Mouse (Mus musculus) T-helper 2 cell (primary cell): ENCODE measurements around the gene Tmem128.

Experiments
- in situ Hi-C: fragments of 300-600 bp; cut with MboI, MseI; formaldehyde crosslinking; loops from one replicate; pipeline ENCODE4 v1.15.1; 2025; ENCODE audit warnings: high pct_unique_total_duplicates

Tmem128 gene

DNA sequence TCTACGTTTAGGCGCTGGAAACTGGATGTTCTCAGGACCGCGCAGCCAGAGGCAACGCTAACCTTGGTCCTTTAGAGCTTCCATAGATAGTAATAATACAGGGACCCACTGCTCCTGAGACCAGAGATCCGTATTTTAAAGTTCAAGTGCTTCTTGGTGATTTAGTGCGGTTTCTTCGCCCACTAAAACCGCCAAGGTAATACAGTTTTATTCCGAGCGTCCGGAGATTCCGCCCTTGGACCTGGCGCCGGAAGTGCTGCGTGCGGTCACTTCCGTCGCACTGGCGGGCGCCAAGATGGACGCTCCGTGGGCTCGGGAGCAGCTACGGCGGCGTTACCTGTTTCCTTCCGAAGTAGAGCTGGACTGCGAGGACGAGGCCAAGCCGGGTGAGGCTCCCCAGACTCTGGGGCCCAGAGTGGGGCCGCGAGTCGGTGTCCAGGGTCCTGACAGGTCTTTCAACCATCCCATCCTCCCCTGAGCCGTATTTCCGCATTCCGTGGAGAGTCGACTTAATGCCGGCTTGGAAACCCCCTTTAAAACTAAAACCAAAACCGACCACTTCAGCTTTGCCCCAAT, at the start of gene Tmem128:
Tmem128 (plus strand) TSS at position 79 of the 576 bp plus-strand sequence.
- in situ Hi-C loops: loop anchor here (10.0 kb wide), 1 partner anchor 1725 kb away; no protein-coding TSS in a partner anchor

DNA sequence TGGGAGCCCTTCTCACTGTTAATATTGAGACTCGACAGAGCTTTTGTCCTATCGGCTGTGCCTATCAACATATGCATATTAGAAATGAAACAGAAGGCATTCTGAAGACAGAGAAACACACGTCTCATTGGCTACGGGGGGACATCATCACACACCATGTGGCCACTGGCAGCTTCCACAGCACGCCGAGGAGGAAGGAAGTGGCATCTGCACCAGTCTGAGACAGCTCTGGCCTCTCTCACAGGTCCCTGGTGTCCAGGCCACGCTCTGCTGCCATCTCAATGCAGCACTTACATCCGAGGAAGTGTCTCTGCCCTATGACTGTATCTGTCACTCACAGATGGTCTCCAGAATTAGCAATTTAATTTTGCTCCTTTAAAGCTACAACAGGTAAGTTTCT, 48.3 kb upstream of the Tmem128 start:
- in situ Hi-C loops: no loop called here

DNA sequence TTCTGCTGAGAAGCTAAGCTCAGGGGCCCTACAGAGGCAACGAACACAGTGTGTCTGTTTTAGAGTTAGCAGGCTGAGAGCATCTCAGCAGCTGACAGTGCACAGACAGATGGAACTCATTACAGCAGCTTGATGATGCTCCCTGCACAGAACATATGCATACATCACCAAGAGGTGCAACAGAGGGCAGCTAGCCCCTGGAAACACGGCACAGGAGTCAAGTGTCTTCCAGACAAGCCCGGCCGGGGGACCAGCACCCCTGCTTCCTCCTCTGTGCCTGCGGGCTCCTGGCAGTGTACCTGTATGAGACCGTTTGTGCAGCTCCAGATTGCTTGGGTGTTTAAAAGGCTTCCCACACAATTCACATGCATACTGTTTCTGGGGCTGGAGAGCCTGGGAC, 47.0 kb upstream of the Tmem128 start:
- in situ Hi-C loops: no loop called here

DNA sequence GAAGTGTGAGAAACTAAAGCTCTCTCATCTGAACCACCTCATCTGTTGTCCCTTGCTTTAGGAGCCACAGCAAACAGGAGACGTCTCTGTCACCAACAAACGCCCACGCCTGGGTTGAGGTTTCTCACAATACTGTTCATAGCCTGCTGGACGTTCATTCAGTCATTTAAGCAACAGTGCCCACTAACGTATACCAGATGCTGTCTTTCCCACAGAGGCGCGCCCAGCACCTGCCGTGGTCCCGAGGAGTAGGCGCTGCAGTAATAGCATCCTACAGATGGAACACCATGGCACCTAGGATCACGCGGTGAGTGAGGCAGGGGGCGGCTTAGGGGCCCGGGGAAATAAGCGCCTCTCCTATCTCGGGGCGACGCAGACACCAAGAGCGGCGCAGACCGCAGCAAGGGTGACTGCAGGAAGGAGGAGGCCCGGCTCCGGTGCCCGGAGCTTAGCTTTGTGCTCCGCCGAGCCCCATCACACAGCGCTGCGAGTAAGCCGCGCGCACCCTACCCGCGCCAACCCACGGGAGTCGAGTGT, 40.1 kb upstream of the Tmem128 start:
- in situ Hi-C loops: loop anchor here (10.0 kb wide), 1 partner anchor 1175 kb away; no protein-coding TSS in a partner anchor

DNA sequence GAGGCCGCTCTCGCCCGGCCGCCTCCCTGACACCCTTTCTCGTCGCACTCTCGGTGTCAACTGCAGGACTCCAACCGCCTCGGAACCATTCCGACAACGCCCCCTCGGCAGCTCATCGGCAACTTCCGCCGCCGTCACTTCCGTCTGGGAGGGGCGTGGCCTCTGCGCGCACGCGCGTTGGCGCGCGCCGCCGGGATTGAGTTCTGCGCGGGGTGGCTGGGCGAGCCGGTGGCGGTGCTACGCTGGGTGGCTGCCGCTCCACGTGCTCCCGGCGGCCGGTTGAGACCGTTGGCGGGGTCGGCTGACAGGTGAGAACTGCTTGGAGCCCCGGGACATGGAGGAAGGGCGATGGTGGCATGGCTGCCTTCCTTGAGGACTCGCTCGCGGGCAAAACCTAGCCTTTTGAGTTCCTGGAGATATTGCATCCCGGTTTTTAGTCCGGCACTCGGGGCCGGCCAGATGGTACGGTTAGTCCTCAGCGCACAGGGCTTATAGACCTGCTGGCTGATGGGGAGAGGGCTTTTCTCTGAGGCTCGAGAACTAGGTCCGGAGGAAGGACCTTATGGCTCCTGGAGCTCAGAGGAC, 39.6 kb upstream of the Tmem128 start, which contains the start of the genes Zbtb49 and Lyar:
Zbtb49 (minus strand) TSS at position 130 of the 585 bp plus-strand sequence.
Lyar (plus strand) TSS at position 143 of the 585 bp plus-strand sequence.
- in situ Hi-C loops: loop anchor here (10.0 kb wide), 1 partner anchor 1176 kb away; no protein-coding TSS in a partner anchor

DNA sequence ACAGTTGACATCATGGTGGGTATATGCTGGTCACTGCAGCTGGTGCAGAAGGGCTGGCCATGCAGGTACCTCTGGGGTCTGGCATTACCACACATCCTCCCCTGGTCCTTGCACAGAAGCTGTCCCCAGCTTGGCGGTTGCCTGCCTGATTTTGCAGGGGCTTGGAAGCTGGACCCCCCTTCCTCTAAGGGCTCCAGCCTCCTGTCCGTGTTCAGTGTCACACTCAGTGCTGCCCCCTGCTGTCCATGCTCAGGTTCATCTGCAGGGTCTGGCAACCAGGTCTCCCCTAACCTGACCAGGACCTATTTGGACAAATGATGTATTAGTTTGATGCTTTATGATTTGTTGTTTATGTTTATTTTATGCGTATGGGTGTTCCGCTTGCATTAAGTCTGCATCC, 24.6 kb upstream of the Tmem128 start:
- in situ Hi-C loops: no loop called here

DNA sequence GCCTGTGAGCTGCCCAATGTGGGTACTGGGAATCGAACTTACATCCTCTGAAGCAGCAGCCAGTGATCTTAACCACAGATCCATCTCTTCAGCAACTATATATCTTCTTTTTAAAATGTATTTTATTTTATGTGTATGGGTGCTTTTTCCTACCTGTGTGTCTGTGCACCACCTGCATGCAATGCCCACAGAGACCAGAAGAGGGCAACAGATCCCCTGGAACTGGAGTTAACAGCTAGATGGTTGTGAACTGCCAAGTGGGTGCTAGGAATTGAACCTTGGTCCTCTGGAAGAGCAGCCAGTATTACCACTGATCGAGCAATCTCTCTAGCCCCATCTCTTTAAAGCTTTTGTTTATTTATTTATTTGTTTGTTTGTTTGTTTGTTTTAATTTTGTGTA, 23.4 kb upstream of the Tmem128 start:
- in situ Hi-C loops: no loop called here

DNA sequence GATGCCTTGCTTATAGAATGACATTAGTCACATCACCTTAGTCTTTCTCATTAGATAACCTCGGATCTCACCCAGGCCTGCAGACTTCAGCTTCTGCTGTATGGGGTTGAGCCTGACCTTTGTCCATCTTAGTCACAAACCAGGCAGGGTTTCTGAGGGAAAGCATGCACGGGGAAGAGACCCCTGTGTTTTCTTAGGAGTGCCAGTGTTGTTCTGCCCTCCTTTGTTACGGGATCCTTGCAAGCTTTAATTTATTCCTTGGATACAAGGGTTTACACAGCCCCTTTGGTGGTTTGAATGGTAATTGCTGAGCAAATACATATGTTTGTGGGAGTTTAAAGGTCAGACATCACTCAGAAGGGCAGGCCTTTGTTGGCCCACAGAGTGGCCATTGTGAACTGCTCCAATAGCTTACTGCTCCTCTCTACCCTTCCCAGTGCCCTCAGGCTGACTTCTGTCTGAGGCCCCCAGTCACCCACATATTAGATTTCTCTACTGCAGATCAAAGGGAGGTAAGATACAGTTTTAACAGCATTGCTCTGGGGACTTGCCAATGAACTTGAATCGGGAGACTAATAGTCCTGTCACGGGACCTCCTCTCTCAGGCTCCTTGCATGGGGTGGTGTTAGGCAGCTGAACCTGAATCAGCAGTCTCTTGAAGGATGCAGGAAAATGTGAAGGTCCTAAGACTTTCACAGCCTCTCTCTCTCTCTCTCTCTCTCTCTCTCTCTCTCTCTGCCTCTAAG, 19.1 kb upstream of the Tmem128 start:
- in situ Hi-C loops: no loop called here

DNA sequence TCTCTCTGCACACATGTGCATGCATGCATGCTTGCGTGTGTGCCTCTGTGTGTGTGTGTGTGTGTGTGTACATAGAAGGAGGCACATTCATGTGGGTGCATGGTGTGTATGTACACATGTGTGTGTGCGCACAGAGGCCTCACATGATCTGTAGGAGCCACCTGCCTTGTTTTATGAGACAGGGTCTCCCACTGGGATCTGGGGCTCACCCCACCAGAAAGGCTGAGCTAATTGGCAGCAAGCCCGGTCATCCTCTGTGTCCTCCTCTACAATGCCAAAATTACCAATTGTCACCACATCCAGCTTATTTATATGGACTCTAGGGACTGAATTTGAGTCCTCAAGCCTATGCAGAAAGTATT, 18.5 kb upstream of the Tmem128 start:
- in situ Hi-C loops: no loop called here

DNA sequence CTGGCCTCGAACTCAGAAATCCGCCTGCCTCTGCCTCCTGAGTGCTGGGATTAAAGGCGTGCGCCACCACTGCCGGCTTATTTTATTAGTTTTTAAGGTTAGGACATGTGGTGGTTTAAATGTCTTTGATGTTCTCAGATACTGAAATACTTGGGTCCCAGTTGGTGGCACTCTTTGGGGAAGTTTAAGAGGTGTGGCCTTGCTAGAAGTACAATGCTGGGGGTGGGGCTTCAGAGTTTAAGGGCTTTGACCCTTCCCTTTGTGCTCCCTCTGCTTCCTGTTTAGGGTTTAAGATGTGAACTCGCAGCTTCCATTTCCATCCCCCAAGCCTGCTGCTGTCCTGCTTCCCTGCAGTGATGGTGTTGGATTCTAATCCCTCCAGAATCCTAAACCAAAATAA, 18.0 kb upstream of the Tmem128 start:
- in situ Hi-C loops: no loop called here

DNA sequence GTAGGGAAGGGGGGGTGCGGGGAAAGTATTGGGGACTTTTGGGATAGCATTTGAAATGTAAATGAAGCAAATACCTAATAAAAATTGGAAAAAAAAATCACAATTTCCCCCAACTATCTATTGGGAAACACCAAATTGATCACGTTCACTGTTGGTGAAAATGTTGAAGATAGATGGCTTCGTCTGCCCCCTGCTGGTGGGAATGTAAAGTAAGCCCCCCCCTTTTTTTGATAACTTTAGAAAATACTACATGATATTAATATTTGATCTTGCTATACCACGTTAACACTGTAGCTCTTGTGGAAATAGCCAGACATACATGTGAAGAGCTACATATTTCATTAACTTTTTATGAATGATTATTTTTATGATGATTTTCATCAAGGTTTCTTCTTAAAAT, 4.8 kb upstream of the Tmem128 start:
- in situ Hi-C loops: no loop called here

DNA sequence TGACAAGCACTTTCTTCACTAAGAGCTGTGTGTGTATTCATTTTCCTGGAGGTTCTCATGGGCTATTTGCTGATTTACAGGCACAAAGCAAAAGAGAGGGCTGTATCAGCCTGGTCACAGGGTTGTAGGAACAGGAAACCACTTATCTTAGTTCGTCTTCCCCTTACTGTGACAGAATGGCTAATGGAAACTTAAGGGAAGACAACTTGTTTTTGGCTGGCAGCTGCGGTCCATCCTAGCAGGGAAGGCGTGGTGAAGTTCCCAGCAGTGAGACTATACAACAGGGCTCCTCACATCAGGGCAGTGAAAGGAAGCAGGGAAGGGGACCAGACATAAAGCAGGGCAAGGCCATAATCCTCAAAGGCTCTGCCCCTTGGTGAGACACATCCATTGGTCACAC, 4.3 kb upstream of the Tmem128 start:
- in situ Hi-C loops: no loop called here

DNA sequence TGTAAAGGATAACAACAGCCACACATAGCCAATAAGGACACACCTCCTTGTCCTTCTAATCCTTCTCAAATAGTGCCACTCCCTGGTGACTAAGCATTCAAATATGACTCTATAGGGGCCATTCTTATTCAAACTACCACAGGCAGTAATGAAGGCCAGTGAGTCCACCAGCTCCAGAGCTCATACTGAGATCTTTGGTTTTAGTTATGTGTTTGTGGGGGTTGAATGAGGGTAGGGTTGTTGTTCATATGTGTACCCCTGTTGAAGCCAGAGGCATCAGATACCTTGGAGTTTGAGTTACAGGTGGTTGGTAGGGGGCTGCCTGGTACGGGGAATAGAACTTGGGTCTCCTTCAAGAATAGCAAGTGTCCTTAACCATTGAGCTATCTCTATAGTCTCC, 3.4 kb upstream of the Tmem128 start:
- in situ Hi-C loops: no loop called here

DNA sequence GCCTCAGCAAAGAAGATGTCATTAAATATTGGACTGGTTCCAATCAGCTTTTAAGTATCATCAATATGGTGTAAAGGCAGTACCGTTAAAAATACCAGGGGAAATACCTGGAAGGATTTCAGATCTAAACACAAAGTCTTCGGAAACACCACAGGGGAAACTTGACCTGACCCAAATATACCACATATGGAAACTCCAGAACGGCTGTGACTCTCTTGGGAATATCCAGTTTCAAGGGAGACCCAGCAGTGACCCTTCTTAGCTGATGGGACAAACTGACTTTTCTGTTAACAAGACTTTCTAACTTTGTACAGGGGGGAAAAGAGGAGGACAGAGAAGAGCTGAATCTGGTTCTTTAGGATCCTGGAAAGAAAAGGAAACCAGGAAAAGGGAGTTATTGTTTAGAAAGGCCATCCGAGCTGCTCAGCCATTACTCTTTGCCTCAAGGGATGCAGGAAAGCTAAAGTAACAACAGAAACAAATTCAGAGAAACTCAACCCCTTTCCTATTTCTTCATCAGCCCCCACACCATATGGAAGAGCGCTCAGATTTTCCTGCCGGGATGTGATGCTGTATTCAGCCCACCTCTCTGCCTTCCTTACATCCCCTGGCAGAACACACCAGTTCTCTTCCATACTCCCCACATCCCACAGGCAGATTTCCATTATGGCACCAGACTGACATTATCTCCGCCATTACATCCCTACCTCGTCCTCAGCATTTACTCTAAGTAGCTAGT, 1.8 kb upstream of the Tmem128 start:
- in situ Hi-C loops: no loop called here

DNA sequence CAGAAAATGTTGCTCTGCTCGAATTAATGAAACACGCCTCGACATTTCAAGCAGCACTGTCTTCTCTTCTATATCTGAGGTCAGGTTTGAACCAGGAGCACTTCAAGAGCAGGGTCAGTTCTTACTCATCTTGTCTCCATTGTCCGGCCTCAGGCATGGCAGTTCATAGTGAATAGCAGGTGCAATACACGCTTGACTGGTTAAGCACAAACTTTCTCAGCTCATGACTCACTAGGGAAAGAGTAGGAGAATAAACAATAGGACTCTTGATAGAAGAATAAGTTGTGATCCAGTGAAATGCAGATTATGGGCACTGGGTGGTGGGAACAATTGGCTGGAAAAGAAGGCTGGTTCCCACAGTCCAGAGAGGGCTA, 1.2 kb upstream of the Tmem128 start:
- in situ Hi-C loops: no loop called here

DNA sequence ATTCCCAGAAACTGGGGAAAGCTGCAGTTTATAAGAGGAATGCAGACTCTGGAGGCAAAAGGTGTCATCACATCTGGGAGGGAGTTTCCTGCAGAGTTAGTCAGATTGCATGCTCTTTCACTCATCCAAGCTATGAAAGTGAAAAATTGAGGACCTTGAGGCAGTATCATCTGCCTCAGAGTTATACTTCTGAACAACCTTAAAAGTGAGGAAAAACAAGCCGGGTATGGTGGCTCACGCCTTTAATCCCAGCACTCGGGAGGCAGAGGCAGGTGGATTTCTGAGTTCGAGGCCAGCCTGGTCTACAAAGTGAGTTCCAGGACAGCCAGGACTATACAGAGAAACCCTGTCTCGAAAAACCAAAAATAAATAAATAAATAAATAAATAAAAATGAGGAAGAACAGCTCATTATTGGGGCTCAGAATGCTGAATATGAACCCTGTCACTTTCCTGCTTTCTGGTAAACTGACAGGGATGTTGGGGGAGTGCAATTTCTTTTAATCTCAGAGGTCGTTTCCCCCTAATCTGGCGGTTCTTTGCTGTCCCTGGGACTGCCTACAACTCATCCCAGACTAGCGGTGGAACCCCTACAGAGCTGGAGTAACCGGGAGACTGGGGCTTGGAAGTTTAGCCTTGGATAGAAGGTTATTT, 404 bp upstream of the Tmem128 start:
- in situ Hi-C loops: loop anchor here (10.0 kb wide), 1 partner anchor 1725 kb away; no protein-coding TSS in a partner anchor

DNA sequence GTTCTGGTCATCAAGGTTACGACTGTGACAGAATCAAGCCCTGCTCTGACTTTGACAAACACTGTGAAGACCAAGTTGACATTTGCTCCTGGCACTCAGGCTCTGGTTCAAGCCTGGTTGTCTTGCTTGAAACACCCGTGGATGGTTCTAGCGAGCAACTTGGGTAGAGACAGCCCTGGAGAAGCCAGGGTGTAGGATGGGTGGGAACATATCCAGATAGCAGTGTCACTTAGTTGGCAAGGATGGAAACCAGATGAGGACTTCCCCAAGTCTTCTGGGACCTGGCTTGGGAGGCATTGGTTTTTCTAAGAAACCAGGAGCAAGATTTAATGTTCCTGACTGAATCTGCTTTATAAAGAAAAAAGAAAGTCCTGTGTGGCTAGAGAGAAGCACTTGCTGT, 11.0 kb downstream of the Tmem128 start:
- in situ Hi-C loops: no loop called here

DNA sequence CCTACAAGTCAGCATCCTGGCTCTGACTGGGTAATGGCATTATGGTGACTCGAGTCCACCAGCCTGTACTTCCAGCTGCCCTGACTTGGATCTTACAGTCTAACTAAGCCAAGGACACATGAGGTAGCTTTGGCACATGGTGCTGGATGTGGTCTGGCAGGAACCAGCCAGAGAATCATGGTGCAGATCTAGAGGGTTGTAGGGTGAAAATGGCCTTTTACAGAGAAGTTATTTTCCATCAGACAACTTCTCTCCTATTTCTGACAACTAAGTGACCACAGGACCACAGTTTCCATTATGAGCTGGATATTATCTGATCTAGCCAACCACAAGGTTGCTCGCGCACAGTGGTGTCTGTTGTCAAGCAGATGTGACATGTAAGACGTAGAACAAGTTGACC, 13.8 kb downstream of the Tmem128 start:
- in situ Hi-C loops: no loop called here

DNA sequence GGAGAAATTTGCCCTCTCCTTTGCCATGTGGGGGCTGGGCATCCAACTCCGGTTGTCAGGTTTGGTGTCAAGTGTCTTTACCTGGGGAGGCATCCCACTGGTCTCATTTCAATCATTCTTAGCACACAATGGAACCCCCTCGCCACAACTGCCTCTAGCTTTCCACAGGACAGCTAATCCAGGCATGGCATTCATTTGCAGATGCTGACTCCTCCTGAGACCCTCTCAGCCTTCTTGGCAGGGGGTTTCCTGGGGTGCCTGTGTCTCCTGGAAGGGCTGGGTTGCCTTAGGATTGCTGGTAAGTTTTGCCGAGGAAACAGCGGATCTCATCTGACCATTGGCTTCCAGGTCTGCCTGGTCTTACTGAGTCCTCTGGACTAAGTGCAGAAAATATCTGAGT, 15.8 kb downstream of the Tmem128 start, which contains the start of gene Otop1:
Otop1 (plus strand) TSS at position 202 of the 400 bp plus-strand sequence.
- in situ Hi-C loops: no loop called here

DNA sequence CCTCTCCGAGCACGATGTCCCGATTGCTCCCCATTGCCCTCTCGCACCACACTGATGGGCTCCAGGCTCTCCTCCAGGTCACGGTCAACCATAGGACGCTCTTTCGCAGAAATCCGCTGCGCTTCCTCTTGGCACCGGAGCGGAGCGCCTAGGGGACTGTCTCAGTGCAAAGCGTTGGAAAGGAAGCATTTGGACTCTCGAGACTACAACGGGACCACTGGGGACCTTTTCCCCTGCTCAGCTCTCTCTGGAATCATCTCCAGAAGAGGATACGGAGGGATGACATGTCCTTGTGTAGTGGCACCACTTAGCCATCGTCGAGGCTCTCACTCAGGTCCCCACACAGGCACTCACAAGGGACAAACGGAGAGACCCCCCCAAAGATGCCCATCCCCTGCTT, 16.5 kb downstream of the Tmem128 start:
- in situ Hi-C loops: no loop called here
